Mouse (Mus musculus): ENCODE data around the gene Med19.
"Not testable (repeated sequence)": the region's sequence is repeated elsewhere in the genome, so short reads cannot be mapped to it uniquely, and the experiment has no call there.

Med19 gene

DNA sequence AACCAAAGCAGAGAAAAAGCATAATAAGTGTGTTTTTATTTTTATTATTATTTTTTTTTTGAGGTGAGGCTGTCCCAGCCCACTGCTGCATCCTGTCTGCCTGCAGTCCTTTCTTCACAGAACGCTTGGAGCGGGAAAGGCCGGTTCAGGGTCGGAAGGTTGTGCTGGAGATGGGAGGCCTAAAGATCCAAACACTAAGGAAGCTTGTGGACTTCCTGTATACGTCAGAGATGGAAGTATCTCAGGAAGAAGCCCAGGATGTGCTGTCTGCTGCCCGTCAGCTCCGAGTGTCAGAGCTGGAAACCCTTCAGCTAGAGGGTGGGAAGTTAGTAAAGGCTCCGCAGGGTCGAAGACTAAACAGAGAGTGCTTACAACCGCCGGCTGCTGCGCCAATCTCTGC is 12.1 kb upstream of the Med19 start:
- no peak for DNase-seq (ENCODE audit: low read depth, low spot score)

GRCm38 (mm10) chr2:84669828-84670568 is 8.2 kb upstream of the Med19 start:
- no peak for DNase-seq (ENCODE audit: low read depth, low spot score)

- peak; percentile 93 for DNase-seq (ENCODE audit: low read depth, low spot score)
These were observed 7.7 kb upstream of the Med19 start, which contains the start of gene Selenoh for GRCm38 (mm10) chr2:84670569-84670933. Gene Selenoh (minus strand): TSS chr2:84670770.

DNA sequence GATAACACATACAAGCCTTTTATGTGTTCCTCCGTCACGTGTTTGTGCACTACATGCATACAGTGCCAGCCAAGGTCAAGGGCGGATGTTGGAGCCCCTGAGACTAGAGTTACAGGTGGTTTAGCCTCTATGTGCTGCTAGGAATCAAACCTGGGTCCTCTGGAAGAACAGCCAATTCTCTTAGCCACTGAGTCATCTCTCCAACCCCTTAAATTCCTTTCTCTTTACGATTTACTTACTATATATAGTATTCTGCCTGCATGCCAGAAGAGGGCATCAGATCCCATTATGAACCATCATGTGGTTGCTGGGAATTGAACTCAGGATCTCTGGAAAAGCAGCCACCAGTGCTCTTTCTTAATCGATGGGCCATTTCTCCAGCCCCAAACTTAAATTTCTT is 6.7 kb upstream of the Med19 start:
- not testable (repeated sequence) for DNase-seq (ENCODE audit: low read depth, low spot score)

GRCm38 (mm10) chr2:84677270-84677967 is 783 bp upstream of the Med19 start:
- no peak for DNase-seq (ENCODE audit: low read depth, low spot score)

- DNase-seq (ENCODE audit: low read depth, low spot score): no peak
These were observed 814 bp downstream of the Med19 start, which contains the start of gene Tmx2 for GRCm38 (mm10) chr2:84679016-84679415. Gene Tmx2 (minus strand): TSS chr2:84679140.

- DNase-seq (ENCODE audit: low read depth, low spot score): no peak
These were observed 4.5 kb downstream of the Med19 start for GRCm38 (mm10) chr2:84682605-84683183.

- no peak for DNase-seq (ENCODE audit: low read depth, low spot score)
These were observed 10.1 kb downstream of the Med19 start for GRCm38 (mm10) chr2:84688080-84688844.

GRCm38 (mm10) chr2:84690050-84690449 is 11.8 kb downstream of the Med19 start:
- no peak for DNase-seq (ENCODE audit: low read depth, low spot score)

GRCm38 (mm10) chr2:84695007-84695695 is 16.9 kb downstream of the Med19 start:
- no peak for DNase-seq (ENCODE audit: low read depth, low spot score)

DNA sequence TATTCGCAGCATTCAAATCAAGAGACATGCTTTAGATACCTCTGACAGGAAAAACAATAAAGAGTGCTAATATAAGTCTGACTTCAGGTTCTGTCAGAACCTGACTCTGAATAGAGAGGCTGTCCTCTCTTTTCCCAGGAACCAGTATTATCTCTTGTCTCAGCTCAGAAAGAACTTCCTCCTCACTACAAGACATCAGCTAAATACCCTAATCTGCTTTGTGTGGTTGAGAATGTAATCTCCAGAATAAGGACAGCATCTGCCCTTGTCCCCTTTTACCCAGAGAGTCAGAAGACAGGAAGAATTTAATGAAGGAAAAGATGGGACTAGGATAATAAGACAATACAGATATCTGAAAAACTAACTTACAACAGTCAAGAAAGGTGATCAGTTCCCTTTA is 25.3 kb downstream of the Med19 start:
- no peak for DNase-seq (ENCODE audit: low read depth, low spot score)

GRCm38 (mm10) chr2:84704329-84704728 is 26.1 kb downstream of the Med19 start:
- DNase-seq (ENCODE audit: low read depth, low spot score): no peak

GRCm38 (mm10) chr2:84705295-84705694 is 27.1 kb downstream of the Med19 start:
- no peak for DNase-seq (ENCODE audit: low read depth, low spot score)

DNA sequence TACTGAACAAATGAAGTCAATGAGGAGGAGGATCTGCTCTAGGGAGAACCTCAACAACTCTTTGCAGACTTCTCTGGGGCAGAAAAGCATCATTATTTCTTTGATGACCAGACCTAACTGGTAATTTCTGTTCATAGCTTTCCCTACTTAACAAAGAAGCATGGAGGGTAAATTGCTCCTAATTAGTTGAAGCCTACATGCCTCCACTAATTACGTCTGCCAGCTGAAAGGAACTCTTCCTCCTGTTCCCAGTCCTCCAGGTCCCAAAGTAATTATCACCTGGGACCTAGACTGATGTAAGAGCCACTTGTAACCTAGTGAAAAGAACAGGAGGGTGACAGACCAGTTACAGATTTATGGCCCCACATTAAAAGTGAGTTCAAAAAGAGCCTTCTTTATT is 29.3 kb downstream of the Med19 start:
- DNase-seq (ENCODE audit: low read depth, low spot score): no peak

DNA sequence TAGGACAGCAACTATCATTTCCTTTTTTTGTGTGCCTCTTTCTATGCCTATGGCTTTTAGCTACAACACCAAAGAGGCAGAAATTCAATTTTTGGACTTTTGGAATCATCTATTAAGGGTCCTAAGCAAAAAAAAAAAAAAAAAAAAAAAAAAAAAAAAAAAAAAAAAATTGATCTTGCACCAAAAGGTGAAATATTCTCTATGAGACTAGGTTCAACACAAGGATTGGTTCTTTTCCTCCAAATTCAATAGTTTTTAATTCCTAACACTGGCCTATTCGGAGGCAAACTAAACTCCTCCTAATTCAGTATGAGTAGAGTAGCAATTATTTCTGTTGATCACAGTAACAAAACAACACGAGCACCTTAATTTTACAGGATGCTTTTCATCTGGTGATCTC is 33.7 kb downstream of the Med19 start:
- DNase-seq (ENCODE audit: low read depth, low spot score): no peak

DNA sequence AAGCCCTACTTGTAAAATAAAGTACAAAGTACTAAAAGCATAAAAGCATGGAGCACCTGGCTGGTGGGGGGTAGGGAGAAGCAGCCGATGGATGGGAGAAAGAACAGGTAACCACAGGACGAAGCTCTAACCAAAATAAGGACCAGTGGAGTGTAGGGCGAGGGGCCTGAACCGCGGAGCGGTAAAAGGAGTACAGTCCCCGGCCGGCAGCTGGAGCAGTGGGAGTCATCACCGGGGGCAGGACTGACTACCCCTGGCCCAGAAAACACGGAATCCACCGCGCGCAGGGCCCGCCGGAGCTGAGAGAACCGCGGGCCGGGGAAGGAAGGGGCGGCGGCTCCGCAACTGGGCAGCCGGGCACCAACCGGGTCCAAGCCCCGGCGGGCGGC is 36.2 kb downstream of the Med19 start:
- no peak for DNase-seq (ENCODE audit: low read depth, low spot score)

- peak; percentile 96 for DNase-seq (ENCODE audit: low read depth, low spot score)
These were observed 36.8 kb downstream of the Med19 start, which contains the start of gene Zdhhc5 for GRCm38 (mm10) chr2:84714811-84715561. Gene Zdhhc5 (minus strand): TSS chr2:84715180.

DNA sequence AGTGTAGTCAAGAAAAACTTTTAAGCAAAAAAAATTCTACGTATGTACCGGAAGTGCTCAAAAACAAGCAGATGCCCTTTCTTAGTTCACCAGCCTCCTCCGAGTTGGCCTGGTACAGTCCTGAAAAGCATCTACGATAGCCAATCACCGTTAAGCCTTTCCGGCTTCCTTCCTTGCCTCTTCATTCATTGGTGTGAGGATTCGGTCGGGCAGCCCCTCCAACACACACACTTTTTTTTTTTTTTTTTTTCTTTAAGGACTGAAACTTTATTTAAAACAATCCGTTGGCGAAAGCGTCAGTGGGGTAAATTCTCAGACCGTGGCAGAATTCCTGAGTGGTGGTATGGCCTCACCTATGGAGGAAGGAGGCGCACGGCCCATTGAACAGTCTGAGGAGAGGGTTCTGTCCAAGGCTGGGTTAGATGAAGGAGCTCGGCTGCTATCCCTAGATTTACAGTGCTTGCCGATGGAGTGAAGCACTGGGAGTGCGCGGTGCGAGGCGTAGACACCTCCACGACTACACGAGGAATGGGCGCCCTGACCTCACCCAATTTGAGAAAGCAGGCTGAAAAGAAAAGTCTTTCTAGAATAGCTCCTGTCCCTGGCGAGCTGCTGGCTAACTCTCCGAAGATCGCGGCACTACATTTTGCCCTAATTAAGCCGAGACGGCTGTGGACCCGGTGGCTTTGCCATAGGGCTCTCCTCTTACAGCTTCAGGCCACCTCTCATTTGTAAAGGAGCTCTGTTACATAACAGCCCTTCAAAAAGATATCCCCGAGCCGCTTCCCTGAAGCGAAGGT is 37.6 kb downstream of the Med19 start:
- peak; percentile 96 for DNase-seq (ENCODE audit: low read depth, low spot score)

DNA sequence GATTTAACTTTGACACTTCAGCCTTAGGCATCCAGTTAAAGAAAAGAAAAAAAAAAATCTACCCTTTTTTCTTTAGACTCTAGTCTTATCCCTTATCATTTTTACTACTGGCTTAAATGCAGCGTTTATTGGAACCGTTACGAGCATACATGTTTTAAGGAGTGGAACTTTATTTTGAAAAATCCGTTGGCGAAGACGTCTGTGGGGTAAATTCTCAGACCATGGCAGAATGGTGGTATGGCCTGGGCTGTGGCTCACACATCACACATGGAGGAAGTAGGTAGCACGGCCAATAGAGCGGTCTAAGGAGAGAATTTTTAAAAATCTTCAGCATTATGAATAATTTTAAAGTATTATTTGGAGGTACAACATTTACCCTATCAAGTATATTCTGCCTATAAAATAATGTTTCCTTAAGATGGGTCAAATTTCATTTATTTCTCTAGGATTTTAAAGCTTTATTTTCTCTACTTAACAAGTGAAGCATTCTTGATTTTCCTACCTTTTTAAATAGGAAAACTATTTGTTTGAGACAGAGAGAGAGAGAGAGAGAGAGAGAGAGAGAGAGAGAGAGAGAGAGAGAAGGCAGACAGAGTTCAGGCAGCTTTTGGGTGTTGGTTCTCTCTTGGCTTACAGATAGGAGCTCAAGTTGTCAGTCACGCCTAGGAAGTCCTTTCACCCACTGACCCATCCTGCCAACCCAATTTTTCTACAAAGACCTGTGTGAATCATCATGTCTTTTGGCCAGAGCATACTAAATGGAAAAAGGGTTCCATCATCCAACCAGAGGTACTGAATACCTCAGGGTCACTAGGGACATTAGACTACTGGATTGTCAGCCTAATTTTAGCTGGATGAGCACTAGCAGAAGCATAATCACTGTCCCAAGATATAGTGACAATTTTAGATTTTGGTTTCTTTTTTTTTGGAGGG is 38.5 kb downstream of the Med19 start:
- no peak for DNase-seq (ENCODE audit: low read depth, low spot score)
